Mouse (Mus musculus): ENCODE data around the gene Chd6. TPM values are rescaled to one million over a fixed set of nuclear protein-coding genes. Genes with fewer than 3 reads are reported as not detected.

Chd6 gene
- polyA plus RNA-seq (2014; fragmentation: Nextera tagmentation; extraction: Ambion mirVana), result 35.3 and 36.8 TPM in 2 replicates

DNA sequence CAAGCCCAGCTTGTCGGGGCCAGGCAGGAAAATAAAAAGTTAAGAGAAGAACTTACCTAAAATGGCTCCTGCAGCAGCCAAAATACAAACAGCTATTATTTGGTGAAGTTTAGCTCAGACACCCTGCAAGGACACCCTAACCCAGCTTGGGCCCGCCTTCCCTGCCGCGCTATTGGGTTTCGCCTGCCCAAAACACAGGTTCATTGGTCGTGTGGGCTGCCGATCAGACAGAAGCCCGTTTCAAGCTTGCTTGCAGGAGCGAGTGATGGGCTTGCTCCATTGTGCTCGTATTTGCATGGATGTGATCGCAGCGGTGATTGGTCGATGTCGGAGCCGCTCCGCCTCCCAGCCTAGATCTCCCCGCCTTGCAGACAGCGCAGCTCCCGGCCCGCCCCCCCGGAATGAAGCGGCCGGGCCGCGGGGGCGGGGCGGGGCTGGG lies at the start of gene Chd6:
Gene Chd6, minus strand, starts transcription at position 143 of the 439 bp plus-strand sequence.
- Histone ChIP-seq H3K4me3 (ENCODE audit: low read depth, low read length) (peak within 1 kb of the TSS; percentile 98), H3K27me3 (ENCODE audit: insufficient read depth, low read length) (no peaks in the 10 kb centered on the region), H3K4me1 (ENCODE audit: insufficient read depth) (peaks cover 12% of the 10 kb centered on the region), H3K36me3 (ENCODE audit: insufficient read depth) (no peaks in the 10 kb centered on the region), H3K4me2 (peak within 1 kb of the TSS; percentile 81), H3K9ac (peak within 1 kb of the TSS; percentile 97), H3K27ac (ENCODE audit: low read depth) (peak within 1 kb of the TSS; percentile 100), H3K9me3 (ENCODE audit: low read depth, low read length) (no peaks in the 10 kb centered on the region)
- ATAC-seq (ENCODE audit: insufficient read depth) (peak; percentile 99), DNase-seq (peak; percentile 100)
- WGBS, result under 1% methylated on average over 27 of the region's 27 CpGs
- TF ChIP-seq CTCF (IDR thresholded peaks at IDR 0.05; ENCODE audit: low read depth), result no peak

DNA sequence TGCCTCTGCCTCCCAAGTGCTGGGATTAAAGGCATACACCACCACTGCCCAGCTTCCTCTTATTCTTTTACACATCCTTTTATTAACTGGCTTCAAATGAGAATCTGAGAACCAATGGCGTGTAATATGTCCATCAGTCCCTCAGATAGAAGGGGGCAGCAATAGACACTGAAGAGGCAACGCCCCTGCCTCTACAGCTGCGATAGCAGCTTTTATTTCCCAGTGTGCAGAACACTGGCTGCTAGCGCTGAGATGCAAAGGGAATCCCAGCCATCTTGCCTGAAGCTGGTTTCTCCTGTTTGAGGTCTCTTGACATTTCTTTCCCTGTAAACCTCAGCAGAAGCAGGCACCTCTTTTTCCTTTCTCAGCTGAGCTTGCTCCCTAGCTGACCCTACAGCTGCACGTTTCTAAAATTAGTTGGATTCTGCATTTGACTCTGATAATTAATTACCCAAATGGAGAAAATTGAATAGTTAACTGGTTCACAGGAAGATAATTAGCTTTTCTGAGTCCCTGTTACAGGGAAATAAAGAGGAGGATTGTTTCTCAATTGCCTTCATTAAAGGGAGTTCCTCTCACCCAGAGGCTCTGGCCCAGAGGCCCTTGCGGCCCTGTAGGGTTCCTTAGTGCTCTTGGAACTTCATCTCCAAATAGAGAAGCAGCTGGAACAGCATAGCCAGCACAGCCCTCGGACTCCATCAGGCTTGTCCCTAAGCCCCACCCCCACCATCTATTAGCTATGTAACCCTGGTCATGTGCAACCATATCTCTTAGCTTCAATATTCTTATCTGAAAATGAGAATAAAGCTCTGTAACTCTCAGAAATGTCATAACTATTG lies 41.3 kb upstream of the Chd6 start:
- no peak for TF ChIP-seq CTCF (IDR thresholded peaks at IDR 0.05; ENCODE audit: low read depth)
- Histone ChIP-seq H3K4me2 (no peak overlapping the region), H3K4me1 (ENCODE audit: insufficient read depth) (no peaks in the 10 kb centered on the region), H3K9me3 (ENCODE audit: low read depth, low read length) (no peaks in the 10 kb centered on the region), H3K4me3 (ENCODE audit: low read depth, low read length) (no peak overlapping the region), H3K27ac (ENCODE audit: low read depth) (no peak overlapping the region), H3K9ac (no peak overlapping the region), H3K27me3 (ENCODE audit: insufficient read depth, low read length) (no peaks in the 10 kb centered on the region), H3K36me3 (ENCODE audit: insufficient read depth) (no peaks in the 10 kb centered on the region)
- ATAC-seq (ENCODE audit: insufficient read depth) (no peak), DNase-seq (no peak)
- WGBS, result 66% methylated on average over 7 of the region's 7 CpGs

DNA sequence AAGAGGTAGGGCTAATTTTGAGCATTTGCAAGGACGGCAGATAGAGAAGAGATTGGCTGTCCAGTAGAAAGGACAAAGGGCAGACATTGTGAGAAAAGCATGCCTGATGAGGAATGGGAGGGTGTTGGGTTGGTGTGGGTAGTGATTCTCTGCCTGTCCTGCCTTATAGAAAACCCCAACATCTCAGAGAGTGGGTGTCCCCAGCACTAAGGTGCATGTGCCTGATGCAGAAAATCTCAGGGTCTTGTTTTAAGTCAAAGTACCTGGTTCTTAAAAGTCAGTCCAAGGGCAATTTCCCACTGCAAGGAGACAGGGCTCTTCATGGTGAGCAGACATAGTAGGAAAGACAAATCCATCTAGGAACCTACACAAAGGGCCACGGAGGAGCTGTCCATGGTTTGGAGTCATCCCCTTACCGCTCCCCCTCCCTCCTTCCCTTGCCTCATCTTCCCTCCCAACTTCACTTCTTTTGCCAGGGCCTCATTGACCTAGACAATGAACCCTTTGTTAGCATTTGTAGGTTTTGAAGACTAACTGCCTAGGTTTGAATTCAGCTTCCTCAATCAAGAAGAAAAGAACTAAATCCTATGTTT lies 39.6 kb upstream of the Chd6 start:
- no peak overlapping the region for H3K4me3 ChIP-seq (ENCODE audit: low read depth, low read length)
- H3K9me3 ChIP-seq (ENCODE audit: low read depth, low read length), result no peaks in the 10 kb centered on the region
- peak; percentile 36 for DNase-seq
- no peak for TF ChIP-seq CTCF (IDR thresholded peaks at IDR 0.05; ENCODE audit: low read depth)
- no peak overlapping the region for H3K9ac ChIP-seq
- no peak overlapping the region for H3K4me2 ChIP-seq
- ATAC-seq (ENCODE audit: insufficient read depth), result no peak
- no peaks in the 10 kb centered on the region for H3K27me3 ChIP-seq (ENCODE audit: insufficient read depth, low read length)
- H3K36me3 ChIP-seq (ENCODE audit: insufficient read depth), result no peaks in the 10 kb centered on the region
- WGBS, result 35% methylated on average over 3 of the region's 3 CpGs
- H3K27ac ChIP-seq (ENCODE audit: low read depth), result no peak overlapping the region
- H3K4me1 ChIP-seq (ENCODE audit: insufficient read depth), result no peaks in the 10 kb centered on the region

DNA sequence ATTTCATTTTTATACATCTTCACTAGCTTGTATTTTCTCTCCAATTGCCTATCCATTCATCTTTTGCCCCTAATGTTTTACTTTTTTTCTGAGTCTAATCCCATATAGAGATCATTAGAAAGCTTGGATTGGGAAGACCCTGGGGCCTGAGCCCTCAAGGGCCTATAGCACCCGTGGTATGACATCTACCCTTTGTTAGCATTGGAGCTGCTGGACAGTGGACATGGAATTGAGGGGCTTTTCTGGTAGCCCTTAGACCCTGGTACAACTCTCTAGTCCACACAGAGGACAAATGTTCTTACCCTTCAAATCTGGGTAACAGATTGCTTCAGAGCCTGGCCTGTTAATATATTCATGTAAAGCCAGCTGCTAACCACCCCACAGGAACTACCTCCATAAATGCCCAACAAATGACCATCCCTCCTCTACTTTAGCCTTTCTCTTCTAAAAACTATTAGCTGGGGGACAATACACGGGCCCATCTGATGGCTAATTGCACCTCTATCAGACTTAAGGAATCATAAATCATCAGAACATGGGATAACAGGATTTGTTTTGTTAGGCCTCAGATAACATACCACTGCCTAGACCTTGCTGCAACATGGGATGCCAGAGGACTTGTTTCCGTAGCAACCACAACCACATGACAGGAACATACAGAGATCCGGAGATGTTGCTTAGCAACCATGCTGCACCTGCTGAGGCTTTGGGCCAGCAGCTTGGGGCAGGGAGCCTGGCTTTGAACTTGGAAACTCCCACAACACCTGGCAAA lies 39.0 kb upstream of the Chd6 start:
- H3K27ac ChIP-seq (ENCODE audit: low read depth), result peak overlapping the region; percentile 3; the same call in 1 of the 2 replicates
- ATAC-seq (ENCODE audit: insufficient read depth), result no peak
- H3K27me3 ChIP-seq (ENCODE audit: insufficient read depth, low read length), result no peaks in the 10 kb centered on the region
- no peak for TF ChIP-seq CTCF (IDR thresholded peaks at IDR 0.05; ENCODE audit: low read depth)
- H3K4me2 ChIP-seq, result no peak overlapping the region
- DNase-seq, result peak; percentile 33
- H3K9me3 ChIP-seq (ENCODE audit: low read depth, low read length), result no peaks in the 10 kb centered on the region
- no peaks in the 10 kb centered on the region for H3K36me3 ChIP-seq (ENCODE audit: insufficient read depth)
- H3K4me1 ChIP-seq (ENCODE audit: insufficient read depth), result no peaks in the 10 kb centered on the region
- 49% methylated on average over 4 of the region's 4 CpGs for WGBS
- no peak overlapping the region for H3K9ac ChIP-seq
- no peak overlapping the region for H3K4me3 ChIP-seq (ENCODE audit: low read depth, low read length)

DNA sequence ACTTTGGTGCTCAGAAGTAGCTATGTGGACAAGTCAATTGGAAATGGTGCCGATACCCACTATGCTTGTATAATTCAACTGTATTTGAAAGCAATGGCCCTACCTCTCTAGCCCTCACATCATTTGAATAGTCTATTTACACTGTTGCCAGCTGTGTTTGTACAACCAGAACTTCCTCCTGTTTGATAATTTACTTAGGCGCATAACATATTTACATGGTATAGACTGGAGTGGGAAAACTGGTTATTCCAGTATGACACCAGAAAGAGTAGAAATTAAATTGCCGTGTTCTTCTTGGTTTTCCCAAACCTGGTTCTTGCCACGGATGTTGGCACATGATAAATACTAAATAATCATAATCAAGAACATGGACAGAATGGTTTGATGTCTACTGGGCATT lies 35.9 kb upstream of the Chd6 start:
- Histone ChIP-seq H3K27me3 (ENCODE audit: insufficient read depth, low read length) (no peaks in the 10 kb centered on the region), H3K4me3 (ENCODE audit: low read depth, low read length) (no peak overlapping the region), H3K4me2 (no peak overlapping the region), H3K9ac (no peak overlapping the region), H3K27ac (ENCODE audit: low read depth) (no peak overlapping the region), H3K9me3 (ENCODE audit: low read depth, low read length) (no peaks in the 10 kb centered on the region), H3K4me1 (ENCODE audit: insufficient read depth) (no peaks in the 10 kb centered on the region), H3K36me3 (ENCODE audit: insufficient read depth) (no peaks in the 10 kb centered on the region)
- ATAC-seq (ENCODE audit: insufficient read depth), result peak; percentile 94
- TF ChIP-seq CTCF (IDR thresholded peaks at IDR 0.05; ENCODE audit: low read depth), result no peak
- peak; percentile 60 for DNase-seq
- 57% methylated on average over 4 of the region's 4 CpGs for WGBS

DNA sequence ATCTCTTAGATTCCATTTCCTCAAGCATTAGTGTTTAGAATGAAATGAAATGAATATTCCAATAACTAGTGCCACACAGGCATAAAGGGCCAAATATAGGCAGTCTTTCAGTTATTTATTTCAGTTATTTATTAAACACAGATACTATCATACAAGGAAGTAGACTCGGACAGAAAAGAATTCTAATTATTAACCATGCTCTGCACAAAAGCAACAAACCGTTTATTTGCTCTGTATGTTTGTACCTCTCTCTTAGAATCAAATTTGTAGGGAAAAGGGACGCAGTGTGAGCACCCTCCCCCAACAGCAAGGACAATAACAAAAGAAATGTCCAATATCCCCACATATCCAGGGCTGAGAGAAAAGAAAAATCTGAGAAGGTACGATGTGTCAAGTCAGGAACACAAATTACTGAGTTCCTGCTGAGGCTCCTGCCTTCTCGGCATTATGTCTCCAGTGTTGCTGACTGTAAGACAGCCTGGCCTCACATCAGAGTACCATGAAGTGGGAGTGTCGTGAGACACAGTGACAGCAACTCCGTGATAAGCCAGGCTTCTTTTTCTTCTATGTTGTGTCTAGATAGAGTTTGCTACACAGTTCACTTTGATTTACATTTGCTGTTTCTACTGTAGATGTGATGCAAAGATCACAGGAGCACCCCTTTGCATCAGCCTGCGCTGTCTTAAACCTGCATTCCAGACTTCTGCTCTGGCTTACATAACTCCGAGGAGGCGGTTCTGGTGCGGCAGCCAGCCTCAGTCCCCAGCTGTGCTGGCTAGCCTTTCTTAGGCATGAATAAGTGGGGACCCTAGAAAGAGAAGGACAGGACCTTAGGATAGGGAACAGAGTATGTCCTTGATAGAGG lies 30.0 kb upstream of the Chd6 start:
- no peaks in the 10 kb centered on the region for H3K9me3 ChIP-seq (ENCODE audit: low read depth, low read length)
- peaks cover 7% of the 10 kb centered on the region; the same call in 1 of the 2 replicates for H3K4me1 ChIP-seq (ENCODE audit: insufficient read depth)
- DNase-seq, result peak; percentile 64
- H3K4me3 ChIP-seq (ENCODE audit: low read depth, low read length), result no peak overlapping the region
- H3K9ac ChIP-seq, result no peak overlapping the region
- no peaks in the 10 kb centered on the region for H3K27me3 ChIP-seq (ENCODE audit: insufficient read depth, low read length)
- TF ChIP-seq CTCF (IDR thresholded peaks at IDR 0.05; ENCODE audit: low read depth), result no peak
- H3K27ac ChIP-seq (ENCODE audit: low read depth), result no peak overlapping the region
- peak overlapping the region; percentile 10; the same call in 1 of the 2 replicates for H3K4me2 ChIP-seq
- 31% methylated on average over 11 of the region's 11 CpGs for WGBS
- no peaks in the 10 kb centered on the region for H3K36me3 ChIP-seq (ENCODE audit: insufficient read depth)
- peak; percentile 74; the same call in 1 of the 2 replicates for ATAC-seq (ENCODE audit: insufficient read depth)

Data from lung, embryonic 14.5 days (tissue).